Mouse (Mus musculus) liver, embryonic 11.5 days (tissue): ENCODE measurements around the gene Lmtk3. TPM values are rescaled to one million over a fixed set of nuclear protein-coding genes. Genes with fewer than 3 reads are reported as not detected.

Experiments used
- ATAC-seq: fragments of 200-750 bp; cut with Nextera tagmentation; replicated peaks from 2 replicates; pipeline ENCODE4 v1.8.0; 2017; ENCODE audit warnings: moderate number of reproducible peaks, mild to moderate bottlenecking, moderate TSS enrichment, moderate library complexity; ENCODE audit not compliant: low FRiP score
- DNase-seq: peaks from one replicate; pipeline ENCODE4 v3.0.0-alpha.2; 2017; ENCODE audit warnings: low spot score
- H3K27ac ChIP-seq: fragments of 300-500 bp; sonication (generic); 2 replicates; pipeline ENCODE4 v1.5.1; 2014; ENCODE audit warnings: mild to moderate bottlenecking, low read depth, low read length, control low read depth
- H3K27me3 ChIP-seq: fragments of 300-500 bp; sonication (generic); replicated peaks from 2 replicates; pipeline ENCODE4 v1.6.1; 2014; ENCODE audit warnings: low read length, mixed read lengths; ENCODE audit not compliant: control insufficient read depth, insufficient read depth
- H3K36me3 ChIP-seq: fragments of 300-500 bp; sonication (generic); 2 replicates; pipeline ENCODE4 v1.6.1; 2014; ENCODE audit warnings: mild to moderate bottlenecking, low read length, moderate library complexity, mixed read lengths; ENCODE audit not compliant: control insufficient read depth, insufficient read depth
- H3K4me1 ChIP-seq: fragments of 300-500 bp; sonication (generic); replicated peaks from 2 replicates; pipeline ENCODE4 v1.6.1; 2014; ENCODE audit warnings: low read length, mixed read lengths; ENCODE audit not compliant: control insufficient read depth, insufficient read depth
- H3K4me2 ChIP-seq: fragments of 300-500 bp; sonication (generic); 2 replicates; pipeline ENCODE4 v1.6.1; 2014; ENCODE audit warnings: mild to moderate bottlenecking, control low read depth, moderate library complexity
- H3K4me3 ChIP-seq: fragments of 300-500 bp; sonication (generic); 2 replicates; pipeline ENCODE4 v1.5.1; 2014; ENCODE audit warnings: low read depth, low read length, control low read depth
- H3K9ac ChIP-seq: fragments of 300-500 bp; sonication (generic); 2 replicates; pipeline ENCODE4 v1.6.1; 2014; ENCODE audit warnings: low read depth, low read length, control low read depth
- H3K9me3 ChIP-seq: fragments of 300-500 bp; sonication (generic); 2 replicates; pipeline ENCODE4 v1.6.1; 2016; ENCODE audit warnings: low read length, inconsistent platforms, mixed read lengths; ENCODE audit not compliant: control insufficient read depth
- WGBS: fragments of 180-500 bp; shearing (Covaris S2); extraction: QIAGEN DNeasy Blood & Tissue Kit; methylation state at CpG from one replicate; pipeline ENCODE4 v1.1.7; 2014; 5-methylcytosine and 5-hydroxymethylcytosine counted together
- polyA plus RNA-seq: library from polyadenylated mRNA; unstranded; fragments of >200 nt; fragmentation: Nextera tagmentation; extraction: Ambion mirVana; gene quantifications from 2 replicates; pipeline ENCODE4 v1.2.1, GENCODE M21; 2014

The Lmtk3 gene
- polyA plus RNA-seq, 1 experiment from 2014 or later: 0.45 TPM

- H3K4me2 ChIP-seq: peak overlapping the region; percentile 65
- peak overlapping the region; percentile 54 for H3K4me3 ChIP-seq
- no peaks in the 10 kb centered on the region for H3K9me3 ChIP-seq
- H3K4me1 ChIP-seq: peaks cover 6% of the 10 kb centered on the region; the same call in 1 of the 2 replicates
- no peak overlapping the region for H3K27ac ChIP-seq
- H3K36me3 ChIP-seq: no peaks in the 10 kb centered on the region
- peak; percentile 33; the same call in 1 of the 2 replicates for ATAC-seq
- DNase-seq: no peak
- no peak overlapping the region for H3K9ac ChIP-seq
- WGBS: 8% methylated on average over 17 of the region's 17 CpGs
- peaks cover 60% of the 10 kb centered on the region for H3K27me3 ChIP-seq
These were observed 3.3 kb downstream of the Lmtk3 start for GRCm38 (mm10) chr7:45786661-45787413.

GRCm38 (mm10) chr7:45787642-45788041, 4.1 kb downstream of the Lmtk3 start:
- Histone ChIP-seq H3K4me1 (peaks cover 6% of the 10 kb centered on the region; the same call in 1 of the 2 replicates), H3K4me3 (no peak overlapping the region), H3K27me3 (peaks cover 68% of the 10 kb centered on the region), H3K9ac (no peak overlapping the region), H3K9me3 (no peaks in the 10 kb centered on the region), H3K4me2 (peak overlapping the region; percentile 24; the same call in 1 of the 2 replicates), H3K27ac (no peak overlapping the region), H3K36me3 (no peaks in the 10 kb centered on the region)
- no peak for DNase-seq
- WGBS: 67% methylated on average over 22 of the region's 22 CpGs
- no peak for ATAC-seq

DNA sequence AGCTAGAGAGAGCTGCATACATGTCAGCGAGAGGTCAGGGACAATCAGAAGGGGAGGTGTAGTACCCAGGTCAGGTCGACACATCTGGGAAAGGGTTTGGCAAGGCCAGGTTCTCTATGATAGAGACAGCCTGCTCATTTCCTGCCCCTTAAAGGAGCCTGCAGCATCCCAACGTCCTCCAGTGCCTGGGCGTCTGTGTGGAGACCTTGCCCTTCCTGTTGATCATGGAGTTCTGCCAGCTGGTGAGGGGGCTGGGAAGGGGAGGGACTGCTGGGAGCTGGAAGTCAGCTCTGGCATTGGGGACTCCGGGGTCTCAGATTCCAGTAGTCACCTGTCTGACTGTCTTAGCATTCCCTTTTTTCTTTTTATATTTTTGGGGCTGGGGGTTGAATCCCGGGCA, 7.2 kb downstream of the Lmtk3 start:
- no peak overlapping the region for H3K27ac ChIP-seq
- no peaks in the 10 kb centered on the region for H3K36me3 ChIP-seq
- H3K27me3 ChIP-seq: peaks cover 73% of the 10 kb centered on the region
- H3K4me2 ChIP-seq: no peak overlapping the region
- no peaks in the 10 kb centered on the region for H3K9me3 ChIP-seq
- H3K4me3 ChIP-seq: no peak overlapping the region
- no peak for DNase-seq
- peaks cover 6% of the 10 kb centered on the region; the same call in 1 of the 2 replicates for H3K4me1 ChIP-seq
- ATAC-seq: no peak
- H3K9ac ChIP-seq: no peak overlapping the region
- WGBS: 63% methylated on average over 6 of the region's 6 CpGs

DNA sequence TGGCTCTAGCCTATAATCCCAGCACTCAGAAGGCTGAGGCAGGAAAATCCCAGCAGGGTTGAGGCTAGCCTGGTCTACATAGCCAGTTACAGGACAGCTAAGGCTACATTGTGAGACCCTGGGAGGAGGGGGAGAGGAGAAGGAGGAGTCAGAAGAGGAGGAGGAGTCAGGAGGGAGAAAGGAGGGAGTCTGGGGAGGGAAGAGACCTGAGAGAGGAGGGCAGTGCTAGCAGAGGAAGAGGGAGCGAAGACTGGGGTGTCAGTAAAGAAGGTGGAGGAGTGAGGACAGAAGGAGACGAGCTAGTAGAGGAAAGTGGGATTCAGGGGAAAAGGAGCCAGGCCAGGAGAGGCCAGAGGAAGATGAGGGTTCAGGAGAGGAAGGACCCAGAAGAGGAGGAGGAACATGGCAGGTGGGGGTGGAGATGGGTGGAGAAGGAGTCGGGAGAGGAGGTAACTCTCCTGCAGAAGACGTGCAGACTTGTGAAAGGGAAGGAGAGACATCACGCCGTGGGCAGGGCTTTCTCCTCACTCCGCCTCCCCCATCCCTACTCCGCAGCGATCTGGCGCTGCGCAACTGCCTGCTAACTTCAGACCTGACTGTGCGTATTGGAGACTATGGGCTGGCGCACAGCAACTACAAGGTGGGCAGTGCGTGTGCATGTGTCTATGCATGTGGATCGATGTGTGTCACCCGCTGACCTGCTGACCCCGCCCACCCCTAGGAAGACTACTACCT, 8.4 kb downstream of the Lmtk3 start:
- no peak for ATAC-seq
- Histone ChIP-seq H3K27ac (no peak overlapping the region), H3K9ac (no peak overlapping the region), H3K4me2 (no peak overlapping the region), H3K4me3 (no peak overlapping the region), H3K36me3 (no peaks in the 10 kb centered on the region), H3K9me3 (no peaks in the 10 kb centered on the region), H3K27me3 (peaks cover 67% of the 10 kb centered on the region), H3K4me1 (peaks cover 2% of the 10 kb centered on the region; the same call in 1 of the 2 replicates)
- DNase-seq: no peak
- 54% methylated on average over 17 of the region's 17 CpGs for WGBS

DNA sequence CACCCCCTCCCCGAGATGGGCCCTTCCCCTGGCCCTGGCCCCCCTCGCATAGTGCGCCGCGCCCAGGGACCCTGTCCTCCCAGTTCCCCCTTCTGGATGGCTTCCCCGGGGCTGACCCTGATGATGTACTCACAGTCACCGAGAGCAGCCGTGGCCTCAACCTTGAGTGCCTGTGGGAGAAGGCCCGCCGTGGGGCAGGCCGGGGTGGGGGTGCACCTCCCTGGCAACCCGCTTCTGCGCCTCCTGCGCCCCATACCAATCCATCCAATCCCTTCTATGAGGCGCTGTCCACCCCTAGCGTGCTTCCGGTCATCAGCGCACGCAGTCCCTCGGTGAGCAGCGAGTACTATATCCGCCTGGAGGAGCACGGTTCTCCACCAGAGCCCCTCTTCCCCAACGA, 9.7 kb downstream of the Lmtk3 start:
- no peaks in the 10 kb centered on the region for H3K9me3 ChIP-seq
- H3K27me3 ChIP-seq: peaks cover 67% of the 10 kb centered on the region
- ATAC-seq (no peak), DNase-seq (no peak)
- H3K4me3 ChIP-seq: no peak overlapping the region
- H3K27ac ChIP-seq: no peak overlapping the region
- no peak overlapping the region for H3K4me2 ChIP-seq
- WGBS: 66% methylated on average over 24 of the region's 24 CpGs
- H3K4me1 ChIP-seq: peaks cover 16% of the 10 kb centered on the region
- no peaks in the 10 kb centered on the region for H3K36me3 ChIP-seq
- H3K9ac ChIP-seq: no peak overlapping the region

DNA sequence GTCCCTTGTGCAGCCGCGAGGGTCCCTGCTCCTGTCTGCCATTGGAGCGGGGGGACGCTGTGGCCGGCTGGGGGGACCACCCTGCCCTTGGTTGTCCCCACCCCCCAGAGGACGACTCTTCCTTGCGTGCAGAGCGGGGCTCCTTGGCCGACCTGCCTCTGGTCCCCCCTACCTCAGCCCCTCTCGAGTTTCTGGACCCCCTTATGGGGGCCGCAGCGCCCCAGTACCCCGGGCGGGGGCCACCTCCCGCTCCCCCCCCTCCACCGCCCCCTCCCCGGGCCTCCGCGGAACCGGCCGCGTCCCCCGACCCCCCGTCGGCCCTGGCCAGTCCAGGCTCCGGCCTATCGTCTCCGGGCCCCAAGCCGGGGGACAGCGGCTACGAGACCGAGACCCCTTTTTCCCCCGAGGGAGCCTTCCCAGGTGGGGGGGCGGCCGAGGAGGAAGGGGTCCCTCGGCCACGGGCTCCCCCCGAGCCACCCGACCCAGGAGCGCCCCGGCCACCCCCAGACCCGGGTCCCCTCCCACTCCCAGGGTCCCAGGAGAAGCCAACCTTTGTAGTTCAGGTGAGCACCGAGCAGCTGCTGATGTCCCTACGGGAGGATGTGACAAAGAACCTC, 10.5 kb downstream of the Lmtk3 start:
- peaks cover 71% of the 10 kb centered on the region for H3K27me3 ChIP-seq
- H3K4me2 ChIP-seq: no peak overlapping the region
- no peak for ATAC-seq
- H3K4me3 ChIP-seq: no peak overlapping the region
- no peak for DNase-seq
- no peak overlapping the region for H3K27ac ChIP-seq
- peaks cover 22% of the 10 kb centered on the region for H3K4me1 ChIP-seq
- 69% methylated on average over 39 of the region's 44 CpGs for WGBS
- no peak overlapping the region for H3K9ac ChIP-seq
- no peaks in the 10 kb centered on the region for H3K36me3 ChIP-seq
- H3K9me3 ChIP-seq: no peaks in the 10 kb centered on the region

GRCm38 (mm10) chr7:45794971-45795370, 11.4 kb downstream of the Lmtk3 start:
- H3K36me3 ChIP-seq: no peaks in the 10 kb centered on the region
- DNase-seq: no peak
- H3K9me3 ChIP-seq: no peaks in the 10 kb centered on the region
- no peak overlapping the region for H3K27ac ChIP-seq
- no peak overlapping the region for H3K4me2 ChIP-seq
- ATAC-seq: no peak
- peaks cover 77% of the 10 kb centered on the region for H3K27me3 ChIP-seq
- H3K4me1 ChIP-seq: peaks cover 22% of the 10 kb centered on the region
- no peak overlapping the region for H3K4me3 ChIP-seq
- 90% methylated on average over 29 of the region's 29 CpGs for WGBS
- no peak overlapping the region for H3K9ac ChIP-seq

DNA sequence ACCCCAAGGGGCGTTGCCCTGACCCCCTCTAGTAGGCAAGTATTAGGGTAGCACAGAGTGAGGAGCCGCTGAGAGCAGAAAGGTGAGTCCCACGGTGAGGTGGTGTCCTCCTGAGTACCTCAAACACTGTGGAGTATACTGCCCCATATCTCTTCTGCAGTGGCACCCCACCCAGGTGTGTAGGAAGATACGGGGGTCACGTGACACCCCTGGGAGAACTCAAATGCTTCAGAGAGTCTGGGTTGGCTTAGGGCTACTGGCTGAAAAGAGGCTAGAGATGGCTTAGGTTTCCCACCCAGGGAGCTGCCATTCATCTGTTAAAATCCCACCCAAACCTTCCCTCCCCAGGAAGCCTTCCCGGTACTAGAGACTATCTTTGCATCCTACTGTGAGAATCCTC, 13.4 kb downstream of the Lmtk3 start:
- 27% methylated on average over 6 of the region's 6 CpGs for WGBS
- ATAC-seq: peak; percentile 71
- Histone ChIP-seq H3K4me3 (0 out of 2 replicates have a peak overlapping the region, but pooled peaks have one; percentile 54), H3K9me3 (no peaks in the 10 kb centered on the region), H3K4me2 (peak overlapping the region; percentile 92; the same call in 1 of the 2 replicates), H3K27me3 (peaks cover 73% of the 10 kb centered on the region), H3K9ac (no peak overlapping the region), H3K36me3 (no peaks in the 10 kb centered on the region), H3K4me1 (peaks cover 34% of the 10 kb centered on the region), H3K27ac (no peak overlapping the region)
- DNase-seq: no peak
